Mouse (Mus musculus): ENCODE results near the gene Mad2l1bp.
A peak's percentile ranks its signal among the peaks of the same experiment; 100 is the strongest.

Mad2l1bp gene

DNA sequence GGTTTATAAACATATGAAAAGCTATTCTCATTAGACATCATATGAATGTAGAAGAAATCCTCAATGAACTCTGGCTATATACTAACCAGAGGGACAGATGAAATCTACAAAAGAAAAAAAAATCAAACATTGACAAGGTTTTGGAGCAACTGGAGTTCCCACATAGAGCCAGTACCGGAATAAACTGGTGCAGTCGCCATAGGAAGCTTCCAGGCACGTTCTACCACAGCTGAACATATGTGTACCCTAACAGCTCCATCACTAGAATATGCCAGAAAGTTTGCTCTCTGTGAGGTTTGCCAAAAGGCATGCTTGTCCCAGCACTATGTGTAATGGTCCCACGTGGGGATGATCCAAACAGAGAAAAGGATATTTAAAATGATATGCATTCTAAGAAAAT lies 45.1 kb downstream of the Mad2l1bp start:
- DNase-seq: no peak

DNA sequence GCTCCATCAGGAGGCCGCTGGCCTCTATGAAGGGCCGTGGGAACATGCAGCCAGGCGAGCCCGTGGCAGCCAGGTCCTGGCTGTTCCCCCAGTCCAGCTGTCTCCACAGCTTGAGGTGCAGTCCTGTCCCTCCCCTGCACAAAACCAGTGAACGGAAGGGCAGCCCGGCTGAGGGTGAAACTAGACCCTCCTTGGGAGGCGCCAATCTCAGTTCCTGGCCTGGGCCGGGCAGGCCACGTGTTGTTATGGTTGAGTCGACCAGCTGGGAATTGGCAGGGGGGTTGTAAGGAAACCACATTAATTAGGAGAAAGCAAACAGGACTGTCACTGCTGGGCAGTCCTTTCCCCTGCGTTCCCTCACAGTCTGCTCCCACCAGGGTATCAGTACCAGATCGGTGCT lies 48.9 kb downstream of the Mad2l1bp start:
- peak; percentile 13 for DNase-seq

DNA sequence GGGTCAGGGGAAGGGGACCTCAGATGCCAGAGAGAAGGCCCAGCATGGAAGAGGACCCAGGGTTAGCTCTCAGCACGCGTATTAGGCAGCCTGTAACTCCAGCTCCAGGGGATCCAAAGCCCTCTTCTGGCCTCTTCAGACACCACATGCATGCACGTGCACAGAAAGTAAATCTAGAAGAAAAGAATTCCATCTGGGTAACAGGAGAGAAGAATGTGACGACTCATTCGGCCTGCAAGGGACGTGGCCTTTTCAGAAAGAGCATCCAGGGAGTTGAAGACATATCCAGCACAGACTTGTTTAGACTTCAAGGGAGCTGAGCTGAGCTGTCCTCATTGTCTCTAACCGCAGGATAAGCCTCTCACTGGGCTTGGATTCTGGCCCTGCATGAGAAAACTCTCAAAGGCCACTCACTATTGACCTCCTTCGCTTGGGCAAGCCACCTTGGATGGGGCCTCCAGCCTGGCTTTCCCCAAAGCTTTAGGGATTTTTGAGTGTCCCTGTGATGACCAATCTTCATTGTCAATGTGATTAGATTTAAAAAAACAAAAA lies 50.7 kb downstream of the Mad2l1bp start:
- DNase-seq: no peak

DNA sequence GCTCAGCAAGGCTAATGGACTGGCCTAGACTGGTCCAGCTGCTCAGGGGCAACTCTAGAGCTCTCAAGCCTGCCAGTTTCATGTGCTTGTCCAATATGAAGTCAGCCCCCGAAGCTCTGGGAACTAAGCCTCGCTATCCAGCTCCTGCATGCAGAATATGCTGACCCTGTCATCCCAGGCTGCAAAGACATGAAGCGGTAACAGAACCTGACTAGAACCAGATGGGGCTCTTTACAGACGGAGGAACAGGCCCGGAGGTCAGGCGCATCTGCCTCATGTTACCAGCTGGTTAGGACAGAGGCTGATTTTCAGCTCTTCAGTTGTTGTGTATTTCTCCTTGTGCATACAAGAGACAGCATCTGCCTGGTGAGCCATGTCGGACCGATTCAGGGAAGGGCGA lies 51.4 kb downstream of the Mad2l1bp start:
- no peak for DNase-seq

DNA sequence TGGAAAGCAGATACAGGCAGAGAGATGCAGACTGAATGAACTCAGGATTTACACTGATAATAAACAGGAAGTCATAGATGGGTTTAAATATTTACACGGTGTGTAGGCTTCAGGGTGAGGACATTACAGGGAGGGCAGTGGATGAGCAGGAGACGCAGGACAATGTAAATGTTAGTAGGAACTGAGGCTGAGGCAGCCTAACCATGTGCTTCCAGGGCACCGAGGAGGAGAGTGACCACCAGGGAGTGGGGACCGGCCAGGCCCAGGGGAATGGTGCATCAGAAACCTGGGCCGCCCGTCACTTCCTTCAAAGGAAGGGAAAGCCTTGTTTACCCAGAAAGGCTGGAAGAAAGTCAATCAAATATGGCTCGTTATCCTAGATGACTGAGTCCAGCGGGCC lies 54.8 kb downstream of the Mad2l1bp start:
- DNase-seq: no peak
